Mouse (Mus musculus) neural tube, embryonic 11.5 days (tissue): ENCODE results near the gene Mcfd2. TPM values are rescaled to one million over a fixed set of nuclear protein-coding genes. Genes with fewer than 3 reads are reported as not detected.
A peak's percentile ranks its signal among the peaks of the same experiment; 100 is the strongest.

ENCODE experiments used
- ATAC-seq: fragments of 200-750 bp; cut with Nextera tagmentation; 2 replicates; pipeline ENCODE4 v1.8.0; 2017; ENCODE audit warnings: moderate number of reproducible peaks, mild to moderate bottlenecking, moderate TSS enrichment, moderate library complexity; ENCODE audit not compliant: insufficient read depth, low FRiP score, low TSS enrichment
- DNase-seq: peaks from one replicate; pipeline ENCODE4 v3.0.0-alpha.2; 2015; ENCODE audit warnings: low spot score
- H3K27ac ChIP-seq: fragments of 300-500 bp; sonication (generic); 2 replicates; pipeline ENCODE4 v1.5.1; 2014; ENCODE audit warnings: low read depth, mild to moderate bottlenecking, low read length
- H3K27me3 ChIP-seq: fragments of 300-500 bp; sonication (generic); 2 replicates; pipeline ENCODE4 v1.6.1; 2014; ENCODE audit warnings: mild to moderate bottlenecking, low read length, mixed read lengths; ENCODE audit not compliant: control insufficient read depth, insufficient read depth
- H3K36me3 ChIP-seq: fragments of 300-500 bp; sonication (generic); 2 replicates; pipeline ENCODE4 v1.6.1; 2014; ENCODE audit warnings: mild to moderate bottlenecking, low read length, moderate library complexity, mixed read lengths; ENCODE audit not compliant: control insufficient read depth, insufficient read depth
- H3K4me1 ChIP-seq: fragments of 300-500 bp; sonication (generic); 2 replicates; pipeline ENCODE4 v1.6.1; 2014; ENCODE audit warnings: low read length, mixed read lengths; ENCODE audit not compliant: control insufficient read depth, insufficient read depth
- H3K4me2 ChIP-seq: fragments of 300-500 bp; sonication (generic); 2 replicates; pipeline ENCODE4 v1.6.1; 2014; ENCODE audit warnings: low read depth, mild to moderate bottlenecking, moderate library complexity
- H3K4me3 ChIP-seq: fragments of 300-500 bp; sonication (generic); 2 replicates; pipeline ENCODE4 v1.5.1; 2014; ENCODE audit warnings: low read depth, low read length
- H3K9ac ChIP-seq: fragments of 300-500 bp; sonication (generic); 2 replicates; pipeline ENCODE4 v1.6.1; 2014; ENCODE audit warnings: mild to moderate bottlenecking, low read length
- H3K9me3 ChIP-seq: fragments of 300-500 bp; sonication (generic); 2 replicates; pipeline ENCODE4 v1.6.1; 2016; ENCODE audit warnings: low read length; ENCODE audit not compliant: control insufficient read depth
- WGBS: fragments of 180-500 bp; shearing (Covaris S2); extraction: QIAGEN DNeasy Blood & Tissue Kit; methylation state at CpG from one replicate; pipeline ENCODE4 v1.1.7; 2014; 5-methylcytosine and 5-hydroxymethylcytosine counted together
- polyA plus RNA-seq: library from polyadenylated mRNA; unstranded; fragments of >200 nt; fragmentation: Nextera tagmentation; extraction: Ambion mirVana; gene quantifications from 2 replicates; pipeline ENCODE4 v1.2.1, GENCODE M21; 2014

Gene Mcfd2
- polyA plus RNA-seq, 1 experiment from 2014 or later = 74.1 TPM

GRCm38 (mm10) chr17:87284482-87285040 is 18.8 kb upstream of the Mcfd2 start:
- no peak for ATAC-seq
- Histone ChIP-seq H3K9ac (no peak overlapping the region), H3K4me3 (no peak overlapping the region), H3K36me3 (no peaks in the 10 kb centered on the region), H3K27ac (no peak overlapping the region), H3K9me3 (no peaks in the 10 kb centered on the region), H3K4me1 (peaks cover 9% of the 10 kb centered on the region), H3K4me2 (no peak overlapping the region), H3K27me3 (peaks cover 20% of the 10 kb centered on the region)
- DNase-seq = no peak
- WGBS = 62% methylated on average over 7 of the region's 7 CpGs

GRCm38 (mm10) chr17:87283755-87284481 is 18.2 kb upstream of the Mcfd2 start:
- Histone ChIP-seq H3K9me3 (no peaks in the 10 kb centered on the region), H3K4me2 (peak overlapping the region; percentile 94), H3K4me3 (peak overlapping the region; percentile 71), H3K9ac (no peak overlapping the region; the same call in 1 of the 2 replicates), H3K27me3 (peaks cover 20% of the 10 kb centered on the region), H3K4me1 (peaks cover 9% of the 10 kb centered on the region), H3K36me3 (no peaks in the 10 kb centered on the region), H3K27ac (no peak overlapping the region)
- DNase-seq (no peak), ATAC-seq (no peak)
- 3% methylated on average over 21 of the region's 21 CpGs for WGBS

- Histone ChIP-seq H3K27ac (peak overlapping the region; percentile 70), H3K4me2 (peak overlapping the region; percentile 94), H3K4me1 (peaks cover 9% of the 10 kb centered on the region), H3K9ac (peak overlapping the region; percentile 86), H3K27me3 (peaks cover 20% of the 10 kb centered on the region), H3K4me3 (peak overlapping the region; percentile 71), H3K36me3 (no peaks in the 10 kb centered on the region), H3K9me3 (no peaks in the 10 kb centered on the region)
- WGBS = under 1% methylated on average over 55 of the region's 56 CpGs
- ATAC-seq = peak; percentile 56
- DNase-seq = no peak
Measured at GRCm38 (mm10) chr17:87283055-87283754, 17.5 kb upstream of the Mcfd2 start.

GRCm38 (mm10) chr17:87282706-87283053 is 16.9 kb upstream of the Mcfd2 start, which contains the start of gene Ttc7:
Ttc7 (plus strand) TSS chr17:87282886.
- Histone ChIP-seq H3K9me3 (no peaks in the 10 kb centered on the region), H3K9ac (peak within 1 kb of the TSS; percentile 86), H3K4me2 (peak within 1 kb of the TSS; percentile 94), H3K4me1 (peaks cover 9% of the 10 kb centered on the region), H3K27ac (peak within 1 kb of the TSS; percentile 70), H3K4me3 (peak within 1 kb of the TSS; percentile 71), H3K27me3 (peaks cover 20% of the 10 kb centered on the region), H3K36me3 (no peaks in the 10 kb centered on the region)
- WGBS = under 1% methylated on average over 33 of the region's 38 CpGs
- DNase-seq (peak; percentile 96), ATAC-seq (peak; percentile 96)

- H3K9me3 ChIP-seq = no peaks in the 10 kb centered on the region
- H3K4me1 ChIP-seq = peaks cover 9% of the 10 kb centered on the region
- peak overlapping the region; percentile 94 for H3K4me2 ChIP-seq
- no peaks in the 10 kb centered on the region for H3K36me3 ChIP-seq
- H3K27me3 ChIP-seq = peaks cover 20% of the 10 kb centered on the region
- H3K4me3 ChIP-seq = peak overlapping the region; percentile 71
- DNase-seq (peak; percentile 82), ATAC-seq (peak; percentile 82)
- H3K27ac ChIP-seq = peak overlapping the region; percentile 70; the same call in 1 of the 2 replicates
- H3K9ac ChIP-seq = peak overlapping the region; percentile 86
- WGBS = under 1% methylated on average over 44 of the region's 44 CpGs
Measured at GRCm38 (mm10) chr17:87282007-87282705, 16.4 kb upstream of the Mcfd2 start.

GRCm38 (mm10) chr17:87275363-87276341 is 9.9 kb upstream of the Mcfd2 start:
- Histone ChIP-seq H3K4me1 (no peaks in the 10 kb centered on the region), H3K36me3 (no peaks in the 10 kb centered on the region), H3K27ac (no peak overlapping the region), H3K4me3 (no peak overlapping the region), H3K27me3 (no peaks in the 10 kb centered on the region), H3K4me2 (no peak overlapping the region), H3K9ac (no peak overlapping the region), H3K9me3 (no peaks in the 10 kb centered on the region)
- no peak for ATAC-seq
- 65% methylated on average over 15 of the region's 15 CpGs for WGBS
- DNase-seq = no peak

- Histone ChIP-seq H3K4me2 (no peak overlapping the region), H3K4me3 (no peak overlapping the region), H3K4me1 (peaks cover 7% of the 10 kb centered on the region), H3K9me3 (no peaks in the 10 kb centered on the region), H3K36me3 (no peaks in the 10 kb centered on the region), H3K9ac (no peak overlapping the region), H3K27ac (no peak overlapping the region), H3K27me3 (no peaks in the 10 kb centered on the region)
- 75% methylated on average over 6 of the region's 6 CpGs for WGBS
- DNase-seq = no peak
- ATAC-seq = no peak
Measured at GRCm38 (mm10) chr17:87269454-87269853, 3.7 kb upstream of the Mcfd2 start.
